Mouse (Mus musculus) gastrocnemius, adult 2 months (tissue): ENCODE results near the gene Mtss1l. TPM values are rescaled to one million over a fixed set of nuclear protein-coding genes. Genes with fewer than 3 reads are reported as not detected.
A peak's percentile ranks its signal among the peaks of the same experiment; 100 is the strongest.

Experiments
- DNase-seq: peaks from one replicate; pipeline ENCODE4 v3.0.0; 2022
- H3K27ac ChIP-seq: fragments of 200-600 bp; 2 replicates; pipeline ENCODE4 v1.8.1; 2022; ENCODE audit warnings: mild to moderate bottlenecking
- H3K4me3 ChIP-seq: fragments of 200-600 bp; 2 replicates; pipeline ENCODE4 v1.8.1; 2022; ENCODE audit warnings: mild to moderate bottlenecking, moderate library complexity
- CTCF ChIP-seq: fragments of 200-600 bp; IDR thresholded peaks from 2 replicates; pipeline ENCODE4 v1.8.1; 2022; ENCODE audit warnings: antibody characterized with exemption, mild to moderate bottlenecking, moderate library complexity
- intact Hi-C: fragments of 180-260 bp; cut with DNase I; formaldehyde crosslinking; loops from one replicate; pipeline ENCODE4 v1.15.1; 2025
- total RNA-seq, 2 experiments: library from RNA; stranded (reverse); gene quantifications; 2 replicates each; pipeline ENCODE4 v1.2.3; 2021

Mtss1l gene
- total RNA-seq, 2 experiments from 2014 or later = 85.5 to 125 TPM

DNA sequence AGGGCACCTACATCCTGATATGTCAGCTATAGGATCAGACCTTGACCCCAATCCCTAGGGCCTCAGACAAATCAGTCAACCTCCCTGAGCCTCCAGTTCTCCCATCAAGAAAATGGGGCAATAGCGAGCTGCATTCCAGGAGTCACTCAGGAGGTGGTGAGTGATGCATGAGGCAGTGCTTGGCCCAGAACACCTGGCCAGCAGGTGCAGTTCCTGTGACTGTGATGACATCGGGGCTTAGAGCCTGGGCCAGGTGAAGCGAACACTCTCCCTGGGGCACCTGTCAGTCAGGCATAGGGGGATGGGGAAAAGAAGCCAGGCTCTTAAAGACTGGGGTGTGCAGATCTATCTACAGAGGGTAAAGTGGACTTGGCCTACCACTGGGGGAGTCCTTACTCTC, 3.2 kb downstream of the Mtss1l start:
- no peak overlapping the region for H3K4me3 ChIP-seq
- DNase-seq = no peak
- intact Hi-C loops = loop anchor here (5.0 kb wide), 1 partner anchor 62 kb away; no protein-coding TSS in a partner anchor
- TF ChIP-seq CTCF = no peak
- peak overlapping the region; percentile 57 for H3K27ac ChIP-seq

DNA sequence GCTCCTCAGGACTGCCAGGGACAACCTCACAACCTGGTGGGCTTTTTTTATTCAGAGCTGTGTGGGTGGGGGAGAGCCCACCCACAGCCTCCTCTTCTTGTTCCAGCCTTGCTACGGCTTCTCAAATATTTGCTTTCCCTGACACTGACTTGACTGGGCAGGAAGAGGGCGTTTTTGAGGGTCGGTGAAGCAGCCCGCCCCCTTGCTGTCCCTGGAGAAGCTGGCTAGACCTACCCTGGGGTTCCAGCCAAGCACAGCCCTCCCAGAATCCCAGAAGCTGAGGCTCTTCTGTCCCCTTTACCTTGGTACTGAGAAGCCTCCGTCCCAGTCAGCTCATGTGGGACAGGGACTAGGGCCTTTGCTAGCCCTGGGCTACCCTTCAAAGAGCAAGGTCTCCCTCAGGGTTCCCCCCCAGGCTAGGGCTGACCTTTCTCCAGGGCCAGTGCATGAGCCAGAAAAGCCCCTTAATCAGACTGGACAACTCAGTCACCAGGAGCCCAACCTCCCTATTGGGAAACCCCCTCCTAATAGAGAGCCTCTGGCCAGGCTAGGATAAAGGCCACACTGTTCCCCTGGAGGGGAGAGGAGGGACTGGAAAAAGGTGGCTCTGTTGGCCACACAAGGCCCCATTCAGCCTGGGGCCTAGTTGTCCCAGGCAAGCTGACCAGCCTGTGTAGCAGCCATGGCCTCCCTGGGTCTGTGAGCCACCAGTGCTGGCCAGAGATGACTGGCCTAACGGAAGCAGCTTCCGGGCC, 4.0 kb downstream of the Mtss1l start:
- TF ChIP-seq CTCF = no peak
- intact Hi-C loops = no loop called here
- H3K4me3 ChIP-seq = no peak overlapping the region
- no peak for DNase-seq
- peak overlapping the region; percentile 57 for H3K27ac ChIP-seq

DNA sequence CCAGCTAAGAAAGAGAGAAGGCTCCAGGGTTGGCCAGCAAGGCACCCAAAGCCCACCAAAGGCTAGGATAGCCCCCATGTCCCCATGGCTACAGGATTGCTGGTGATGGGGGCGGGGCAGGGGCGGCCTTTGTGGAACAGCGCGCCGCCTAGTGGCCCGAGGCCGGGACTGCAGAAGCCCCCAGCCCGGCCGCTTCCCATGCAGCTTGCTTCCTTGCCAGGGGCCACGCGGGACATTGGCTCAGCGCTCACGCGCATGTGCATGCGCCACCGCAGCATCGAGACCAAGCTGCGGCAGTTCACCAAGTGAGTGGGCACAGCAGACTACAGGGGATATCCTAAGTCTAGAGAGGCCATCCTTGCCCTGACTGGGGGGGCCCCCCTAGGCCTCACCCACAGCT, 5.6 kb downstream of the Mtss1l start:
- Histone ChIP-seq H3K4me3 (no peak overlapping the region), H3K27ac (no peak overlapping the region)
- DNase-seq = peak; percentile 77
- intact Hi-C loops = loop anchor here (1.0 kb wide), 1 partner anchor 81 kb away; no protein-coding TSS in a partner anchor
- TF ChIP-seq CTCF = no peak

DNA sequence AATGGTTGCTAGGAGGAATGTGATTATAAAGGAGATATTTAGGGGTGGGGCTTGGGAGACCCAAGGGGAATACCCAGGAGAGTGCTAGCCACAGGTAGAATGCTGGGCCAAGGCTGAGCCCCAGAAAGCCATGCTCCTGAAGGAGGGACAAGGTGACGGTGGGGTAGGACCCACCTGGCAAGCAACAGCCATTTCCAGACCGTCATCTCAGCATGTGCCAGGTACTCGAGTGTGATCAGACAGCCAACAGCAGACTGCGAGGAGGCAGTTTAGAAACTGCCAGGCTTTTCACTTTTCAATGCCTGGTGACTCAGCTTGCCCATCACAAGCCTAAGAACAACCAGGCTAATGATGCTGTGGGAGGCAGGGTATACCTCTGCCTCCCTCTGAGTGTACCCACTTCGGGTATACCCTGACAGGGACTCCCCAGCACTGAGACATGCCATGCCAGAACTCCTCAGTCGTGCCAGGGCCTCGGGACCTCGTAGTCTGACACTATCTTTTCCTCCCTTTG, 10.1 kb downstream of the Mtss1l start:
- TF ChIP-seq CTCF = no peak
- intact Hi-C loops = no loop called here
- no peak overlapping the region for H3K4me3 ChIP-seq
- H3K27ac ChIP-seq = no peak overlapping the region
- DNase-seq = no peak

DNA sequence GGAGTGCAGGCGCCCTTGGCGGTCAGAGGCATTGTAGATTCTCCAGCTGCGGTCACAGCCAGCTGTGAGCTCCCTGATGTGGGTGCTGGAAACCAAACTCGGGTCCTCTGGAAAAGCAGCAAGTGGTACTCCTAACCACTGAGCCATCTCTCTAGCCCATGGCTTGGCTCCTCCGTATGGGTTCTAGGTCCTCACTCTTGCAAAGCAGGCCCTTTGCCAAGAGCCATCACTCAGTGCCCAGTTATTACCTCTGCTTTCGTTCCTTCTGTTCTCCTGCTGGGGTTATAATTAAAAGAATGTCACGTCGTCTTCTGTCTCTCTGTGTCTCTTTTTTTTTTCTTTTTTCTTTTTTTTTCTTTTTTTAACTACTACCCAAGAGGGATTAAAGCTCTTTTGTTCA, 11.8 kb downstream of the Mtss1l start:
- intact Hi-C loops = no loop called here
- TF ChIP-seq CTCF = no peak

DNA sequence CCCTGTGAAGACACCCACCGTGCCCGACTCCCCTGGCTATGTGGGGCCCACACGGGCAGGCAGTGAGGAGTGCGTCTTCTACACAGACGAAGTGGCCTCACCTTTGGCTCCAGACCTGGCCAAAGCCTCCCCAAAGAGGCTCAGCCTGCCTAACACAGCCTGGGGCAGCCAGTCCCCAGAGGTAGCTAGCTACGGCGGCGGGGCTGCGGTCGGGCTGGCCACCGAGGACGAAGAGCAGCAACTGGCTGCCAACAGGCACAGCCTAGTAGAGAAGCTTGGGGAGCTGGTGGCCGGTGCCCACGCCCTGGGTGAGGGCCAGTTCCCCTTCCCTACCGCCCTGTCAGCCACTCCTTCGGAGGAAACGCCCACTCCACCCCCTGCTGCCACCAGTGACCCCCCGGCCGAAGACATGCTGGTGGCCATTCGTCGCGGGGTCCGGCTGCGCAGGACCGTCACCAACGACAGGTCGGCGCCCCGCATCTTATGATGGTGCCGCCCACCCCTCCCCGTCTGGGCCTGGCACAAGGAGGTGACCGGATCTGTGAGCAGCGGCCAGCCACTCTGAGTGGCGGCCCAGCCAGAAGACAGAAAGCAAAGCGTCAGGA, 17.4 kb downstream of the Mtss1l start:
- intact Hi-C loops = no loop called here

More for the DNA sequence above, 11.8 kb downstream of the Mtss1l start:
- Histone ChIP-seq H3K27ac (no peak overlapping the region), H3K4me3 (no peak overlapping the region)
- no peak for DNase-seq

DNA sequence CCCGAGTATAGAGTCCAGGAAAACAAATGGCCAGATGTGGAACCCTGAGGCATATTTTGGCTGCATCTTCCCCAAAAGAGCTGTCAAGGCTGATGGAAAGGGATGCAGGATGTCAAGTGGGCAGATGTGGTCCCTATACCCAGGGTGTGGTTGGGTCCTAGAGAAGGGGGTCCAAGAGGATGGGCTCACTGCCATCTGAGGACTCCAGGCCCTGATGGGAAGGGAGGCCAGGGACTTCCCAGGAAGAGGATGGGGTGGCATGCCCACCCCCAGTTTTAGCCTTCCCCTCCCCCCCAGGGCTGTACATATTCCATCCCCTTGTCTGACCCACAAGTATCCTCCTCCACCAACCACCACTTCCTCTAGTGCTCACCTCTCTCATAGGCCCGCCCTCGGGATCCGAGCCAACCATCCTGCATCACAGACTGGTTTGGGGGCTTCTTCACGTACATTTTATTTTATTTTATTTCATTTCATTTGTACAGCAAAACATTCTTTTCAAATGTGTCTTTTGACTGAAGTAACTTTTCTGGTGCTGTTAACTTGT, 19.4 kb downstream of the Mtss1l start:
- TF ChIP-seq CTCF = no peak
- Histone ChIP-seq H3K4me3 (no peak overlapping the region), H3K27ac (no peak overlapping the region)
- no peak for DNase-seq
- intact Hi-C loops = loop anchor here (10.0 kb wide), 1 partner anchor 344 kb away; no protein-coding TSS in a partner anchor

More for the DNA sequence above, 17.4 kb downstream of the Mtss1l start:
- TF ChIP-seq CTCF = no peak
- no peak overlapping the region for H3K27ac ChIP-seq
- H3K4me3 ChIP-seq = no peak overlapping the region
- no peak for DNase-seq

DNA sequence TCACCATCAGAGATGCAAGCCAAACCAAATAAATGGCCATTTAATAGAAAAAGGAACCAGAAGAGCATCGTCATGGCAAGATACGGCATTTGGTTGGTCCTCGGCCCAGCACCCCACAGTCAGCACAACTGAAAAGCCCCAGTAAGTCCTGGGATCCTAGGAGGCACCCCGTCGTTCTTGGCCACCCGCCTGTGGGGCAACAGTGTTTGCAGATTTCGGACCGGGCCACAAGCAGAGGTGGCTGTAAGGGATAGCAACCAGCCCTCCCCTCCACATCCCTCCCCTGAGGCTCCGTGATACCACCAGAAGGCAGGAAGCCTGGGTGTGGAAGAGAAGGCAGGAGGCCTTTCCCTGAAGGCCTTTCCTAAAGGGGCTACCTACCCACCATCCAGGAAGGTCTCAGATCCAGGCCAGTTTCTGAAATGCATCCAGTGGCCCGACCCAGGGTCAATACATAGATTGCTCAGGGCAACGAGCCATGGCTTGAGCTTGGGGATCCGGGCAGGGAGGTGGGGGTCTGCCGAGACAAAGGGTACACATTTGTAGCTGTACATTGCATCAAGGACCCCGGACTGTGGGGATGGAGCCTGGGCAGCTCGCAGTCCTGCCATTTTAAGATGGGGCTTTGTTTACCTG, 20.7 kb downstream of the Mtss1l start:
- Histone ChIP-seq H3K4me3 (no peak overlapping the region), H3K27ac (no peak overlapping the region)
- intact Hi-C loops = loop anchor here (10.0 kb wide), 1 partner anchor 343 kb away; no protein-coding TSS in a partner anchor
- DNase-seq = no peak
- no peak for TF ChIP-seq CTCF

DNA sequence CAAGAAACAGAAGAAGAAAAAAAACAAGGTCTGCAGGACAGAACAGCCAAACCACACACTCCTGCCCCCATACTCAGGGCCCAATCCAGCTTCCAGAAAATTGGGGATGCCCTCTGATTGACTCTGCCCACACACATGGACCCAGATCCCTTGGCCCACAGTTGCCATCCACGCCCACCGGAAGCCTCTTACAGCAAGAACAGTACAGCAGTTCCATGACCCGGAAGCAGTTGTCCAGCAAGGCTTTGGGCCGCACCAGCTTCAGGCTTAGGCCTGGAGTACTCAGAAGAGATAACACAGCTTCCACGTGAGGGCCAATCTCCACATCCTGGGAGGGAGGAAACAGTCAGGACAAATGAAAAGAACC, 21.2 kb downstream of the Mtss1l start:
- TF ChIP-seq CTCF = no peak
- intact Hi-C loops = loop anchor here (10.0 kb wide), 1 partner anchor 342 kb away; no protein-coding TSS in a partner anchor
- DNase-seq = peak; percentile 15
- H3K4me3 ChIP-seq = no peak overlapping the region
- H3K27ac ChIP-seq = no peak overlapping the region

DNA sequence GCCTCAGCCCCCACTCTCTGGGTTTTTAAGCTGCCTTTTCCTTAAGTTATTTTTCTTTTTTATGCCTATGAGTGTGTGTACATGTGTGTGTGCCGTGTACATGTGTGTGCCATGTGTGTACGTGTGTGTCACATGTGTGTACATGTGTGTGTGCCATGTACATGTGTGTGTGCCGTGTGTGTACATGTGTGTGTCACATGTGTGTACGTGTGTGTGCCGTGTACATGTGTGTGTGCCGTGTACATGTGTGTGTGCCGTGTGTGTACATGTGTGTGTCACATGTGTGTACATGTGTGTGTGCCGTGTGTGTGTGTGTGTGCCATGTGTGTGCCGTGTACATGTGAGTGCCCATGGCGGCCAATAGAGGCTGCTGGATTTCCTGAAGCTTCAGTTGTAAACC, 23.9 kb downstream of the Mtss1l start:
- TF ChIP-seq CTCF = no peak
- DNase-seq = no peak
- Histone ChIP-seq H3K27ac (peak overlapping the region; percentile 28; the same call in 1 of the 2 replicates), H3K4me3 (no peak overlapping the region)
- intact Hi-C loops = loop anchor here (10.0 kb wide), 1 partner anchor 340 kb away; no protein-coding TSS in a partner anchor

DNA sequence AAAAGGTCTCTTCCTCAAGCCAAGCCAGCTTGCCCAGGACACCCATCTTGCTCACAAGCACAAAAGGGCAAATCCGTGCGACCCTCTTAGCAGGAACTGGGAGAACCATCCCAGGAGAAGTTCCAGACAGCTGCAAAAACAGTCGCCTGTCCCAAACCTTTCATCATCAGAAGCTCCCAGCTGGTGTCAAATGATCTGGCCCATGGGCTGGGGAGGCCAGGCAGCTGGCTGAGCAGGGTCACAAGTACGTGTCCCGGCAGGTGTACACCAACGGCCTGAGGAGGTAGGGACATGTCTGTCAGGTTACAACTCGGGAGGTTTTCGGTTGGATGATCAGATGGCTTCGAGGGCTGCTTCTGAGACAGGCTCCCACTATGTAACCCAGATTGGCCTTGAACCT, 25.4 kb downstream of the Mtss1l start:
- Histone ChIP-seq H3K27ac (peak overlapping the region; percentile 57), H3K4me3 (no peak overlapping the region)
- no peak for TF ChIP-seq CTCF
- intact Hi-C loops = loop anchor here (10.0 kb wide), 1 partner anchor 338 kb away; no protein-coding TSS in a partner anchor
- DNase-seq = peak; percentile 64

DNA sequence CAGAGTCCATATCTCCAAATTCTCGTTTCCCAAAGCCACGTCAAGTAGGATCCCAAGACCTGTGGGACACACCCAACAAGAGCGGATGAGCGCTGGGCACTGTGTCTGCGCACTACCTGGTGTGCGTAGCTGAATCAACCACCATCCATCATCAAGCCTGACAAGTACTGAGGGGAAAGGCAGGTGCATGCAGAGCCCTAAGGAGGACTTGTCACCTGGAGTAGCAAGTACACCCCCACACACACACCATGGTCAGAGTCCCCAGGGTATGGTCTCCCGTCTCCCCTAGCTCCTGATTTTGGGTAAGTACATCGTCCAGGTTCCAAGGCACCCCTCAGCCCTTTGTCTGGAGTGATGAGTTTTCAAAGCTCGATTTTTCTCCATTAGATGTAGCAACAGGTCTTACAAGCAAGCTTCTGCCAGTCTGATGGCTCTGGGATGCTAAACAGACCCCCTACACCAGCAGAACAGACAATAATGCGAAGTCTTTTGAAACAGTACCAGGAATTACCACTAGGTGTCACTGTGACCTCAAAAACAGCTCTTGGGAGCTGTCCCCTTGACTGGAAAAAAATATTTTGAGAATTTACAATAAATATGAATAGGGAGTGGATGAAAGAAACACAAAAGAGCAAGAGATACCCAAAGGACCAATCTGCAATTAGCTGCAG, 28.4 kb downstream of the Mtss1l start:
- no peak for DNase-seq
- intact Hi-C loops = loop anchor here (2.0 to 10.0 kb wide), 3 partner anchors 58 to 335 kb away; partner anchors contain the start of gene Il34
- Histone ChIP-seq H3K27ac (peak overlapping the region; percentile 35; the same call in 1 of the 2 replicates), H3K4me3 (peak overlapping the region; percentile 47)
- TF ChIP-seq CTCF = peak; percentile 97; the same call in 1 of the 2 replicates
